Mouse (Mus musculus) heart, adult 2 months (tissue): ENCODE data around the gene Tmprss3.

ENCODE experiments used
- CTCF ChIP-seq: fragments of 200-600 bp; IDR thresholded peaks from 2 replicates; pipeline ENCODE4 v1.8.1; 2022; ENCODE audit warnings: antibody characterized with exemption, mild to moderate bottlenecking, moderate library complexity
- EP300 ChIP-seq: fragments of 200-500 bp; IDR thresholded peaks from 2 replicates; pipeline ENCODE4 v1.6.1; 2011; ENCODE audit warnings: low read depth, low read length, control low read depth; ENCODE audit not compliant: insufficient read depth
- POLR2A ChIP-seq: fragments of 200-500 bp; IDR thresholded peaks from 2 replicates; pipeline ENCODE4 v1.6.1; 2011; ENCODE audit warnings: mild to moderate bottlenecking, low read depth, low read length, control low read depth; ENCODE audit not compliant: insufficient read depth

GRCm38 (mm10) chr17:31207771-31208334, 9.1 kb upstream of the Tmprss3 start, which contains the start of gene Ubash3a:
- TF ChIP-seq CTCF (no peak), POLR2A (no peak), EP300 (no peak)
